Mouse (Mus musculus): ENCODE measurements around the gene Ntrk2. TPM values are rescaled to one million over a fixed set of nuclear protein-coding genes. Genes with fewer than 3 reads are reported as not detected.
A peak's percentile ranks its signal among the peaks of the same experiment; 100 is the strongest.

Gene Ntrk2
- polyA plus RNA-seq, 1 experiment from 2014 or later, result 3.1 TPM

DNA sequence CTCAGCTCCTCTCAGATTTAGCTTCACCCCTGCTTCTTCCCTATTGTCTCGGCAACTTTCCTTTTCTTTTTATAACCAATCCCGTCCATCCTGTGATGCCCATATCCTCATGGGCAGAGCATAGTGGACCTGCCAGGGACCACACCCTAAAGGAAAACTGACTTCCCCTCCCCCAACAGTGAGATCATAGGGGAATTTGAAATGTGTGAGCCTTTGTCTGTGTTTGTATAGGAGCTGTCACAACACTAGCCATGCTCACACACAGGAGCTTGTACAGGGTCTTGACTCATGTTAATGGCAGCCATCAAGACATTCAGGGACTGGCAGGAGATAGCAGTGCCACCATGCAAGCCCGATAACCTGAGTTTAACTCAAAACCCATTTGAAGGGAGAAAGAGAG lies 118.1 kb downstream of the Ntrk2 start:
- H3K27ac ChIP-seq (ENCODE audit: poor library complexity, severe bottlenecking), result no peak overlapping the region
- H3K27me3 ChIP-seq (replicated peaks), result no peaks in the 10 kb centered on the region
- WGBS, result 66% methylated on average over 3 of the region's 3 CpGs
- no peaks in the 10 kb centered on the region for H3K4me1 ChIP-seq (replicated peaks)
- no peaks in the 10 kb centered on the region for H3K9me3 ChIP-seq (replicated peaks)
- H3K9ac ChIP-seq, result no peak overlapping the region
- H3K36me3 ChIP-seq, result no peaks in the 10 kb centered on the region
- no peak for ATAC-seq (ENCODE audit: insufficient number of reproducible peaks, low FRiP score)
- H3K4me3 ChIP-seq, result no peak overlapping the region
- H3K4me2 ChIP-seq, result no peak overlapping the region

DNA sequence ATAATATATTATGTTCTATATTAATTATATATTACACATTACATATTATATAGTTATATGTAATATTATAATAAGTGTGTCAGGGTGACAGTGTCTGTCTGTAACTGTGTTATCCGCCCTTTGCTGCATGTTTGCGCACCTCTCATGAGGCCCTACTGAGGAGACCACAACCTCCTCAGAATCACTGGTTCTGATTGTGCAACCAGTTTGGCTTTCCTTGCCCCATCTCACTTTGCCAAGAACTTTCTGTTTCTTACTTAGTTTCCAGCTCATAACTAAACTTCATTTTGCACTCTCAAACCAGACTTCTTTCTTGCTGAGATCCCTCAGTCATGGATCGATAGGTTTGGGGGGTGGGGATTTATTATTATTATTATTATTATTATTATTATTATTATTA lies 120.8 kb downstream of the Ntrk2 start:
- H3K4me3 ChIP-seq, result no peak overlapping the region
- WGBS, result 90% methylated on average over 3 of the region's 3 CpGs
- H3K9ac ChIP-seq, result no peak overlapping the region
- no peaks in the 10 kb centered on the region for H3K4me1 ChIP-seq (replicated peaks)
- no peak for ATAC-seq (ENCODE audit: insufficient number of reproducible peaks, low FRiP score)
- no peak overlapping the region for H3K4me2 ChIP-seq
- H3K27me3 ChIP-seq (replicated peaks), result no peaks in the 10 kb centered on the region
- H3K27ac ChIP-seq (ENCODE audit: poor library complexity, severe bottlenecking), result no peak overlapping the region
- no peaks in the 10 kb centered on the region for H3K9me3 ChIP-seq (replicated peaks)
- no peaks in the 10 kb centered on the region for H3K36me3 ChIP-seq

DNA sequence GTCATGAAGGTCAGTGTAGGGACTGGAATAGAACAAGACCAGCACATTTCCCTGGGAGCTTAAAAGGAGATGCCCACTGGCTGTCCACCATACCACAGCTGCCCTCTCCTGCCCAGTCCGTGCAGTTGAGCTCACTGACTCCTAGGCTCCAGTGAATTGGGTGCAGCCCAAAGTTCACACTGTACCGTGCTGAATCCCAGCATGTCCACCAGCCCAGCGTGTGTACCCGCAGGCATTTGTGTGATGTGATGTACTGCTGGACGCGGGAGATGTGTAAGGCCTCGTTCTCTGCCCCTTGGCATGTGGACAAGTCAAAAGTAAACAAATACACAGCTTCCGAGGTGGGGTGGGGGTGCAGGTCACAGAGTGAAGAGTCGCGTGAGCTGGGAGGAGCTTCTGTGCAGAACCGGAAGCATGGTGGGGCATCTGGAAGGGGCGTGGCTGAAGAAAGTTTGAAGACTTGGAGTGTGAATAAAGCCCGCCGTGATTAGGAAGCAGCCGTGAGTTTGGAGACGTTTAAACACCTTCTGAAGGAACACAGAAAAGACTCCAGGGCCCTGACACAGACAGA lies 121.4 kb downstream of the Ntrk2 start:
- no peak for ATAC-seq (ENCODE audit: insufficient number of reproducible peaks, low FRiP score)
- WGBS, result 70% methylated on average over 16 of the region's 16 CpGs
- Histone ChIP-seq H3K9me3 (replicated peaks) (no peaks in the 10 kb centered on the region), H3K27me3 (replicated peaks) (no peaks in the 10 kb centered on the region), H3K36me3 (no peaks in the 10 kb centered on the region), H3K4me1 (replicated peaks) (no peaks in the 10 kb centered on the region), H3K4me3 (no peak overlapping the region), H3K27ac (ENCODE audit: poor library complexity, severe bottlenecking) (no peak overlapping the region), H3K9ac (no peak overlapping the region), H3K4me2 (no peak overlapping the region)

DNA sequence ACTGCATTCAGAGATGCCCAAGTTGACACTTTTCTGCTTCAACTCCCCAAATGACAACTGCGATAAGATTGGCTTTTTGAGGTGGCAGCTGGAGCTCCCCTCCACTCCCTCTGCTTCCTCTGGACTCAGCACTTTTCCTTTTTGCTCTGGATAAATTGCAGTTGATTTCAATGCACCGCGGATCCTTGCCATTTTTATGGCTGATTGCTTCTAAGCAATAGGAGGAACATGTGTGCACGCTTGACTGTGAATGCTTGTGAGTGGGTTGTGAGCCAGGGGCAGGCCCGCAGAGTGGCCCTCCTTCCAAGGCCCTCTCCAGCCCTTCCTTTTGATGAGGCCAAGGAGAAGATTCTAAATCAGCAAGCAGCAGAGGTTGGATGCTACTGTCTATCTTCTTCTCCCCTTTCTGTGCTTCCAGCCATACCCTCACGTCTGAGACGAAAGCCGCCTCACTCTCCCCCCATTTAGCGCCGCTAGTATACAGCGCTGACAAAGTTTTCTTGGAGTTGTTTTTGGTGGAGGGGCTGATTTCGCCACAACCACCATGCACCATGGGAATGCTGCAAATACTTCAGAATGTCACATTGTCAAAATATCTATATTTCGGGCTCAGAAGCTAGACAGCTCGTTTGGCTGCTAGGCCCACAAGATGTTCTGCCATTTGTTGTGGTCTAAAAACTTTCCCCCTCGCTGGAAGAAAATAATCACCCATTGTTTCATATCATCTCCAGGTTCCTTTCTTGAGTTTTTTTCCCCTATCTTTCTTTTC lies 122.5 kb downstream of the Ntrk2 start:
- no peak overlapping the region for H3K4me2 ChIP-seq
- no peaks in the 10 kb centered on the region for H3K36me3 ChIP-seq
- WGBS, result 80% methylated on average over 15 of the region's 15 CpGs
- no peaks in the 10 kb centered on the region for H3K9me3 ChIP-seq (replicated peaks)
- H3K27ac ChIP-seq (ENCODE audit: poor library complexity, severe bottlenecking), result no peak overlapping the region
- H3K9ac ChIP-seq, result no peak overlapping the region
- H3K4me3 ChIP-seq, result no peak overlapping the region
- no peak for ATAC-seq (ENCODE audit: insufficient number of reproducible peaks, low FRiP score)
- no peaks in the 10 kb centered on the region for H3K27me3 ChIP-seq (replicated peaks)
- H3K4me1 ChIP-seq (replicated peaks), result no peaks in the 10 kb centered on the region

DNA sequence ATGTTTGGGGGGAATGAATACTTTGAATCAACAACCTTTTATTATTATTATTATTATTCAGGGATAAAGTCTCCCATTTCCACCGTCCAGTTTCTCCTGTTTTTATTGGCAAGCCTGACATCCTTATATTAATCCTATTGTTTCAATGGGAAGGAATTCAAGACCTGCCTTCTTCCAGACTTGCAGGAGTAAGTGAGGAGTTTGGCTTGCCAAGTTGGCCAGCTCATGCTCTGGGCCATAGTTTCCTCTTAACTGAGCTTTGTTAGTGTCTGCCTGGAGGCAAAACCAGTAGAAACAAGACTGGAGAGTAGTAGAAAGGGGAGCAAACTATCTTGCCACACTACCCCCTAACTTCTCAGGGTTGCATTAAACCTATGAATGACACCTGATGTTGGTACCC lies 123.8 kb downstream of the Ntrk2 start:
- Histone ChIP-seq H3K9ac (no peak overlapping the region), H3K9me3 (replicated peaks) (no peaks in the 10 kb centered on the region), H3K36me3 (no peaks in the 10 kb centered on the region), H3K27ac (ENCODE audit: poor library complexity, severe bottlenecking) (no peak overlapping the region), H3K4me3 (no peak overlapping the region), H3K4me1 (replicated peaks) (no peaks in the 10 kb centered on the region), H3K4me2 (no peak overlapping the region), H3K27me3 (replicated peaks) (peaks cover 3% of the 10 kb centered on the region; the same call in 1 of the 2 replicates)
- no peak for ATAC-seq (ENCODE audit: insufficient number of reproducible peaks, low FRiP score)
- WGBS, result 58% methylated on average over 1 of the region's 1 CpGs

DNA sequence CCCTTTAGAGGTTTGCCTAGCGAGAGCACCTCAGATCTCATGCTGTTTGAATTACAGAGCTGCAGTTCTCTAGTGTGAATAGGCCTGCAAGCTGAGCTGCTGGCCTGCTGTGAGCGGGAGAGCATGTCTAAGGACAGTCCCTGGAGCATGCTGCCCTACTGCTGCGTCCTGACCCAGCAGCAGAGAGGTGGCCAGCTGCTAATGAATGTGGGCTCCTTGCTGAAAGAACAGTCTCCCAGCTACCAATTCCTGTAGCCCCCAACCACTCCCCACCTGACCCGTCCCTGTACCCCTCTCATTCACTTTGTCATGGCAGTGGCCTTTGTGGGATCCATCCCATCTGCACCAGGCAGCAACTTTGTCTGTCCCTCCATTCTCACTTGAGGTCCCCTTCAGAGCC lies 126.8 kb downstream of the Ntrk2 start:
- H3K9ac ChIP-seq, result no peak overlapping the region
- no peak overlapping the region for H3K4me2 ChIP-seq
- no peak overlapping the region for H3K27ac ChIP-seq (ENCODE audit: poor library complexity, severe bottlenecking)
- H3K4me1 ChIP-seq (replicated peaks), result peaks cover 13% of the 10 kb centered on the region
- H3K36me3 ChIP-seq, result no peaks in the 10 kb centered on the region
- H3K4me3 ChIP-seq, result no peak overlapping the region
- no peak for ATAC-seq (ENCODE audit: insufficient number of reproducible peaks, low FRiP score)
- no peaks in the 10 kb centered on the region for H3K9me3 ChIP-seq (replicated peaks)
- WGBS, result 48% methylated on average over 4 of the region's 4 CpGs
- H3K27me3 ChIP-seq (replicated peaks), result peaks cover 9% of the 10 kb centered on the region; the same call in 1 of the 2 replicates

DNA sequence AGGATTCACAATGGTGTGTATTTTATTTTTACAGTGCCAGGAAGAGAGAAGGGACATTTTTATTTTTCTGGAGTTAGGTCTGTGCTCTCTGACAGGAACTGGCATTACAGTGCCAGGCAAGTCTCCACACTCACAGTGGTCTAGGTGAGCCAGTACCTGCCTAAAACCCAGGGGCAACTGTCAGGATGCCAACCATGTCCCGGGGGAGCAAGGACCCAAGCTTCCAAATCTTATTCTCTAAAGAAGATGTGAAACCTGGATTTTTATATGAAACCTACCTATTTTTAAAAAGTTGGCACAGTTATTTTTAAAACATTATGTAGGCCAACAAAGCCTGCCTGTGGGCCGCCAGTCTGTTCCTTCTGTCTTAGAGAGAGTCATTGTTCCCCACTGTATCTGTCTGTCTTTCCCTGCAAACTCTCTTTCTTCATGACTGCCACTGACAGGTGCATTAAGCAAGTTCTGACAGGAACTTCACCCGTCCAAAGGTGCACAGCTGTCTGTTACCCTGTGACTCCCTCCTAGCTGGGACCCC lies 128.3 kb downstream of the Ntrk2 start:
- no peak for ATAC-seq (ENCODE audit: insufficient number of reproducible peaks, low FRiP score)
- Histone ChIP-seq H3K4me2 (no peak overlapping the region), H3K4me3 (no peak overlapping the region), H3K4me1 (replicated peaks) (peaks cover 13% of the 10 kb centered on the region), H3K9me3 (replicated peaks) (no peaks in the 10 kb centered on the region), H3K9ac (no peak overlapping the region), H3K27me3 (replicated peaks) (peaks cover 9% of the 10 kb centered on the region; the same call in 1 of the 2 replicates), H3K36me3 (no peaks in the 10 kb centered on the region), H3K27ac (ENCODE audit: poor library complexity, severe bottlenecking) (no peak overlapping the region)
- 74% methylated on average over 3 of the region's 3 CpGs for WGBS

DNA sequence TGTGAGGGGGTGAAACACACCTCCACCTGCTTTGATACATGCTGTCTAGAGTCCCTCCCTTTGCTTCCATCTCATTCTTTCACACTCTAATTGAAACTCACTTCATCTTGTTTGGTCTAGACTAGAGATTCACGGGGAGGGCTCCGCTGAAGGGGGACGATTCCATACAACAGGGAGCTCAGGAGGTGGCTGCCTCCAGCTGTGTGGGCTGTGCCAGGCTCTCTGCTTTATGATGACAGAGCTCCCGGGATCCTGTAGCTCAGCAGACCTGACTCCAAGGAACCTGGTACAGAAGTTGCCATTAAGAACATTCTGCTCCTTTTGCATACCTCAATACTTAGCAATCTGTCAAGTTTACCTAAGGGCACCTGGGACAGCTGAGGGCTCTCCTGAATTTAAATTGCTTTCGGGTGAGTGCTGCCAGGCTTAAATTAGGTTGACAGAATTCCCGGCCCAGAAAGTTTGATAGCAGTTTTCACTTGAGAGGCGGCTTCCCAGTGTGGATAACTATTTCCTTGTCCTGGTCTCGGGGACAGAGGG lies 129.7 kb downstream of the Ntrk2 start:
- no peak for ATAC-seq (ENCODE audit: insufficient number of reproducible peaks, low FRiP score)
- Histone ChIP-seq H3K9ac (no peak overlapping the region; the same call in 1 of the 2 replicates), H3K27me3 (replicated peaks) (peaks cover 9% of the 10 kb centered on the region; the same call in 1 of the 2 replicates), H3K4me1 (replicated peaks) (peaks cover 13% of the 10 kb centered on the region), H3K4me2 (0 out of 2 replicates have a peak overlapping the region, but pooled peaks have one; percentile 19), H3K36me3 (no peaks in the 10 kb centered on the region), H3K27ac (ENCODE audit: poor library complexity, severe bottlenecking) (no peak overlapping the region), H3K4me3 (no peak overlapping the region), H3K9me3 (replicated peaks) (no peaks in the 10 kb centered on the region)
- 10% methylated on average over 8 of the region's 8 CpGs for WGBS

DNA sequence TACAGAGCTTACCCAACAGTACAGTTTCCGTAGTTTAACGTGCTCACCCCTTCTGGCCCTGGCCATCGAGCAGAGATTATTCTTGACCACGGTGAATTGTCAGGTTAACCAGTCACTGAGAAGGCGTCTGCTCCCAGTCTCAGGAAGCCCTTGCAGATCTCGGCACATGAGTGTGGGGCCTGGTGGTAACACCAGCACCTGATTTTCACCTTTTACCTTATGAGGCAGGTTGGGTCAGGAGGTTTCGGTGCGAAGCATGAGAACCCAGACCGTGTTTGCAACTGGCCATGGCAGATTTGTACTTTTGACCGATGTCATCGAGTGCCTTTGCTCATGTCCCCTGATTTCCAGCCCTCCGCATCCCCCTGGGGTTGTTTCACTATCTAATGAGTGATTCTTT lies 131.5 kb downstream of the Ntrk2 start:
- Histone ChIP-seq H3K27me3 (replicated peaks) (peaks cover 11% of the 10 kb centered on the region; the same call in 1 of the 2 replicates), H3K9ac (no peak overlapping the region), H3K4me1 (replicated peaks) (peaks cover 13% of the 10 kb centered on the region), H3K27ac (ENCODE audit: poor library complexity, severe bottlenecking) (no peak overlapping the region), H3K9me3 (replicated peaks) (no peaks in the 10 kb centered on the region), H3K4me2 (no peak overlapping the region), H3K36me3 (no peaks in the 10 kb centered on the region), H3K4me3 (no peak overlapping the region)
- ATAC-seq (ENCODE audit: insufficient number of reproducible peaks, low FRiP score), result no peak
- 88% methylated on average over 12 of the region's 12 CpGs for WGBS

DNA sequence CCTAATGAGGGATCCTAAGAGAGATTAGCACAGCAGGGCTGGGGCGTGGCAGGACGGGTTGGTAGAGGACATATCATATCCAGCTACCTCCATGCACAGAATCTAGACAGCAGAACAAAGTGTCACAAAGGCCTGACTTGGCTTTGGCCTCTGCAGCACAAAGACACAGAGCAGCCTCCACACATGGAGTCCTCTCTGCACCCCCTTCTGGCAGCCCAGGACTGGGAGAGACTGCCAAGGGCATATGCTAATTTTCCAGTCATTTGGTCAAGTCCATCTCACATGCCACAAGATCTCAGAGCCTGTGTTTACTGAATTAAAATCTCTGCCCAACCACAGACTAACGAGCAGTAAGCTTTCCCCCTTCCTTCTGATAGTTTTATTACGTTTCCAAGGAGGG lies 132.1 kb downstream of the Ntrk2 start:
- 67% methylated on average over 4 of the region's 4 CpGs for WGBS

DNA sequence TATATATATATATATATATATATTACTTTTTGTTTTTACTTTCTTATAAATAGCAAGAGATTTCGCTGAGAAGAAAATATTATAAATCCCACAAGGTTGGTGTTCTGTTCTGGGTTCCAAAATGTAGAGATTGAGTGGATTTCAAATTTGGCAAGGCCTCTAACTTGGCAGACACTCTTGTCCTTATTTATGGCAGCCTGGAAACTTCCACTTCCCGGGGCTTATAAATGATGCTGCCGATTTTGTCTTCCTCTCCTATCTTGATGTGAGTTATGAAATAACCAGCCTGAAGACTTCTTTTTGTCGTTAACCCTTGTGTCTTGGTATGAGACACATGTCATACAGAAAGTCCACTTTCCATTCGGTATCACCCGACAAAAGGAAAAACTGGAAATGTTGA lies 133.8 kb downstream of the Ntrk2 start:
- H3K9me3 ChIP-seq (replicated peaks), result no peaks in the 10 kb centered on the region
- no peak overlapping the region for H3K9ac ChIP-seq
- no peak for ATAC-seq (ENCODE audit: insufficient number of reproducible peaks, low FRiP score)
- H3K4me3 ChIP-seq, result no peak overlapping the region
- H3K27me3 ChIP-seq (replicated peaks), result peaks cover 8% of the 10 kb centered on the region
- H3K27ac ChIP-seq (ENCODE audit: poor library complexity, severe bottlenecking), result no peak overlapping the region
- H3K4me2 ChIP-seq, result no peak overlapping the region
- 87% methylated on average over 6 of the region's 6 CpGs for WGBS
- peaks cover 13% of the 10 kb centered on the region for H3K4me1 ChIP-seq (replicated peaks)
- H3K36me3 ChIP-seq, result no peaks in the 10 kb centered on the region

More for the DNA sequence above, 132.1 kb downstream of the Ntrk2 start:
- no peaks in the 10 kb centered on the region for H3K9me3 ChIP-seq (replicated peaks)
- no peak for ATAC-seq (ENCODE audit: insufficient number of reproducible peaks, low FRiP score)
- H3K4me2 ChIP-seq, result no peak overlapping the region
- no peak overlapping the region for H3K4me3 ChIP-seq
- H3K36me3 ChIP-seq, result no peaks in the 10 kb centered on the region
- H3K9ac ChIP-seq, result no peak overlapping the region
- H3K27me3 ChIP-seq (replicated peaks), result peaks cover 11% of the 10 kb centered on the region; the same call in 1 of the 2 replicates
- H3K4me1 ChIP-seq (replicated peaks), result peaks cover 13% of the 10 kb centered on the region
- H3K27ac ChIP-seq (ENCODE audit: poor library complexity, severe bottlenecking), result no peak overlapping the region

Data from heart, embryonic 12.5 days (tissue).